Mouse (Mus musculus) left cerebral cortex, adult 8-10 months (tissue): ENCODE measurements at regions not wholly inside any gene's neighbourhood (a gene's known extent, or its start where the extent isn't known, plus 50 kb on each side); places are given as distances from the start of the nearest gene placed in this dataset.

Experiments
- DNase-seq, 2 experiments: peaks; one replicate each; pipeline ENCODE4 v3.0.0; 2022; ENCODE audit warnings: low spot score in 2 of 2

GRCm38 (mm10) chr4:79362522-79362921 lies 1150.8 kb upstream of the Ptprd start:
- no peak for DNase-seq

GRCm38 (mm10) chr4:79357720-79358119 lies 1146.0 kb upstream of the Ptprd start:
- DNase-seq, result no peak

- DNase-seq, result peak in 1 of 2 experiments; percentile 5
These were observed 1098.3 kb upstream of the Ptprd start for GRCm38 (mm10) chr4:79309890-79310727.

- no peak for DNase-seq
These were observed 1079.3 kb upstream of the Ptprd start for GRCm38 (mm10) chr4:79291091-79291490.

GRCm38 (mm10) chr4:79265044-79265443 lies 1053.3 kb upstream of the Ptprd start:
- no peak for DNase-seq

GRCm38 (mm10) chr4:79243184-79243583 lies 1031.4 kb upstream of the Ptprd start:
- no peak for DNase-seq

GRCm38 (mm10) chr4:79241647-79242046 lies 1029.9 kb upstream of the Ptprd start:
- no peak for DNase-seq

GRCm38 (mm10) chr4:79224101-79224734 lies 1012.5 kb upstream of the Ptprd start:
- DNase-seq, result no peak
